Mouse (Mus musculus) limb, embryonic 14.5 days (tissue): ENCODE results near the gene Astn2. TPM values are rescaled to one million over a fixed set of nuclear protein-coding genes. Genes with fewer than 3 reads are reported as not detected.

Experiments
- ATAC-seq: fragments of 200-750 bp; cut with Nextera tagmentation; 2 replicates; pipeline ENCODE4 v1.8.0; 2017; ENCODE audit warnings: low read depth, moderate number of reproducible peaks, moderate TSS enrichment; ENCODE audit not compliant: low FRiP score
- DNase-seq: peaks from one replicate; pipeline ENCODE4 v3.0.0-alpha.2; 2015; ENCODE audit warnings: low spot score
- H3K27ac ChIP-seq: fragments of 300-500 bp; sonication (generic); replicated peaks from 2 replicates; pipeline ENCODE4 v1.5.1; 2014; ENCODE audit warnings: low read depth, mild to moderate bottlenecking, low read length, moderate library complexity, mixed read lengths
- H3K27me3 ChIP-seq: fragments of 300-500 bp; sonication (generic); 2 replicates; pipeline ENCODE4 v1.6.1; 2014; ENCODE audit warnings: low read length, mixed read lengths; ENCODE audit not compliant: control insufficient read depth, insufficient read depth
- H3K36me3 ChIP-seq: fragments of 300-500 bp; sonication (generic); 2 replicates; pipeline ENCODE4 v1.6.1; 2014; ENCODE audit warnings: mild to moderate bottlenecking, low read length, moderate library complexity, mixed read lengths; ENCODE audit not compliant: control insufficient read depth, insufficient read depth
- H3K4me1 ChIP-seq: fragments of 300-500 bp; sonication (generic); 2 replicates; pipeline ENCODE4 v1.6.1; 2014; ENCODE audit warnings: antibody characterized with exemption, low read length, mixed read lengths; ENCODE audit not compliant: control insufficient read depth, insufficient read depth
- H3K4me2 ChIP-seq: fragments of 300-500 bp; sonication (generic); replicated peaks from 2 replicates; pipeline ENCODE4 v1.6.1; 2014; ENCODE audit warnings: low read depth, mild to moderate bottlenecking, low read length, moderate library complexity; ENCODE audit not compliant: severe bottlenecking
- H3K4me3 ChIP-seq: fragments of 300-500 bp; sonication (generic); replicated peaks from 2 replicates; pipeline ENCODE4 v1.5.1; 2014; ENCODE audit warnings: low read length
- H3K9ac ChIP-seq: fragments of 300-500 bp; sonication (generic); 2 replicates; pipeline ENCODE4 v1.6.1; 2014; ENCODE audit warnings: mild to moderate bottlenecking, low read depth, low read length, moderate library complexity; ENCODE audit not compliant: severe bottlenecking
- H3K9me3 ChIP-seq: fragments of 300-500 bp; sonication (generic); 2 replicates; pipeline ENCODE4 v1.6.1; 2016; ENCODE audit warnings: low read length; ENCODE audit not compliant: control insufficient read depth
- POLR2A ChIP-seq: fragments of 200-500 bp; IDR thresholded peaks from 2 replicates; pipeline ENCODE4 v1.8.0; 2012; ENCODE audit warnings: inconsistent platforms, mild to moderate bottlenecking, moderate library complexity, borderline replicate concordance; ENCODE audit not compliant: insufficient read depth, insufficient read length; ENCODE audit errors: extremely low read depth
- WGBS: fragments of 180-500 bp; shearing (Covaris S2); extraction: QIAGEN DNeasy Blood & Tissue Kit; methylation state at CpG from one replicate; pipeline ENCODE4 v1.1.7; 2014; 5-methylcytosine and 5-hydroxymethylcytosine counted together
- polyA plus RNA-seq, 2 experiments: library from polyadenylated mRNA; depleted of rRNA in 1 of 2; stranded (reverse) in 1 of 2; unstranded in 1 of 2; fragments of >200 nt; fragmentation: Nextera tagmentation in 1 of 2; extraction: Ambion mirVana in 1 of 2; gene quantifications; 2 replicates each; pipeline versions ENCODE4 v1.2.1 to v1.2.3; 2012 to 2014

Gene Astn2
- polyA plus RNA-seq, 2 experiments, result 1.6 to 8.7 TPM

- no peaks in the 10 kb centered on the region for H3K4me1 ChIP-seq
- DNase-seq, result peak; percentile 50
- no peak overlapping the region for H3K27ac ChIP-seq
- H3K4me3 ChIP-seq, result no peak overlapping the region
- no peaks in the 10 kb centered on the region for H3K27me3 ChIP-seq
- H3K4me2 ChIP-seq, result no peak overlapping the region
- WGBS, result 61% methylated on average over 1 of the region's 1 CpGs
- no peak overlapping the region for H3K9ac ChIP-seq
- no peak for ATAC-seq
- no peaks in the 10 kb centered on the region for H3K9me3 ChIP-seq
- TF ChIP-seq POLR2A, result no peak
- no peaks in the 10 kb centered on the region for H3K36me3 ChIP-seq
Measured at GRCm38 (mm10) chr4:65580254-65580653, 824.2 kb downstream of the Astn2 start.

GRCm38 (mm10) chr4:65565493-65565892, 838.9 kb downstream of the Astn2 start:
- DNase-seq, result no peak
- TF ChIP-seq POLR2A, result no peak

GRCm38 (mm10) chr4:65548561-65548960, 855.9 kb downstream of the Astn2 start:
- Histone ChIP-seq H3K9ac (no peak overlapping the region), H3K27ac (no peak overlapping the region), H3K27me3 (no peaks in the 10 kb centered on the region), H3K36me3 (no peaks in the 10 kb centered on the region), H3K9me3 (no peaks in the 10 kb centered on the region), H3K4me1 (no peaks in the 10 kb centered on the region), H3K4me3 (no peak overlapping the region), H3K4me2 (no peak overlapping the region)
- no peak for ATAC-seq
- WGBS, result 63% methylated on average over 6 of the region's 6 CpGs
- TF ChIP-seq POLR2A, result no peak
- no peak for DNase-seq

More at GRCm38 (mm10) chr4:65565493-65565892, 838.9 kb downstream of the Astn2 start:
- H3K27ac ChIP-seq, result no peak overlapping the region
- H3K9ac ChIP-seq, result no peak overlapping the region
- no peak overlapping the region for H3K4me2 ChIP-seq
- no peak for ATAC-seq
- no peaks in the 10 kb centered on the region for H3K9me3 ChIP-seq
- WGBS, result 63% methylated on average over 4 of the region's 4 CpGs
- H3K27me3 ChIP-seq, result no peaks in the 10 kb centered on the region
- H3K4me3 ChIP-seq, result no peak overlapping the region
- no peaks in the 10 kb centered on the region for H3K36me3 ChIP-seq
- H3K4me1 ChIP-seq, result no peaks in the 10 kb centered on the region

GRCm38 (mm10) chr4:65545582-65545981, 858.8 kb downstream of the Astn2 start:
- no peak overlapping the region for H3K4me3 ChIP-seq

GRCm38 (mm10) chr4:65532071-65532736, 872.2 kb downstream of the Astn2 start:
- Histone ChIP-seq H3K4me1 (peaks cover 12% of the 10 kb centered on the region; the same call in 1 of the 2 replicates), H3K9me3 (no peaks in the 10 kb centered on the region), H3K4me2 (no peak overlapping the region), H3K36me3 (no peaks in the 10 kb centered on the region), H3K27ac (no peak overlapping the region), H3K27me3 (no peaks in the 10 kb centered on the region), H3K4me3 (no peak overlapping the region), H3K9ac (no peak overlapping the region)
- TF ChIP-seq POLR2A, result no peak
- DNase-seq (no peak), ATAC-seq (no peak)
- 76% methylated on average over 2 of the region's 2 CpGs for WGBS

More at GRCm38 (mm10) chr4:65545582-65545981, 858.8 kb downstream of the Astn2 start:
- no peak for ATAC-seq
- Histone ChIP-seq H3K9ac (no peak overlapping the region), H3K27ac (no peak overlapping the region), H3K4me2 (no peak overlapping the region), H3K36me3 (no peaks in the 10 kb centered on the region), H3K27me3 (no peaks in the 10 kb centered on the region), H3K4me1 (no peaks in the 10 kb centered on the region), H3K9me3 (no peaks in the 10 kb centered on the region)
- 72% methylated on average over 2 of the region's 2 CpGs for WGBS
- TF ChIP-seq POLR2A, result no peak
- DNase-seq, result no peak
